Mouse (Mus musculus): ENCODE results near the gene AC134908.4. TPM values are rescaled to one million over a fixed set of nuclear protein-coding genes. Genes with fewer than 3 reads are reported as not detected.
"Not testable (repeated sequence)": the region's sequence is repeated elsewhere in the genome, so short reads cannot be mapped to it uniquely, and the experiment has no call there.

The AC134908.4 gene
- polyA plus RNA-seq, 1 experiment from 2014 or later = 1.9 TPM

DNA sequence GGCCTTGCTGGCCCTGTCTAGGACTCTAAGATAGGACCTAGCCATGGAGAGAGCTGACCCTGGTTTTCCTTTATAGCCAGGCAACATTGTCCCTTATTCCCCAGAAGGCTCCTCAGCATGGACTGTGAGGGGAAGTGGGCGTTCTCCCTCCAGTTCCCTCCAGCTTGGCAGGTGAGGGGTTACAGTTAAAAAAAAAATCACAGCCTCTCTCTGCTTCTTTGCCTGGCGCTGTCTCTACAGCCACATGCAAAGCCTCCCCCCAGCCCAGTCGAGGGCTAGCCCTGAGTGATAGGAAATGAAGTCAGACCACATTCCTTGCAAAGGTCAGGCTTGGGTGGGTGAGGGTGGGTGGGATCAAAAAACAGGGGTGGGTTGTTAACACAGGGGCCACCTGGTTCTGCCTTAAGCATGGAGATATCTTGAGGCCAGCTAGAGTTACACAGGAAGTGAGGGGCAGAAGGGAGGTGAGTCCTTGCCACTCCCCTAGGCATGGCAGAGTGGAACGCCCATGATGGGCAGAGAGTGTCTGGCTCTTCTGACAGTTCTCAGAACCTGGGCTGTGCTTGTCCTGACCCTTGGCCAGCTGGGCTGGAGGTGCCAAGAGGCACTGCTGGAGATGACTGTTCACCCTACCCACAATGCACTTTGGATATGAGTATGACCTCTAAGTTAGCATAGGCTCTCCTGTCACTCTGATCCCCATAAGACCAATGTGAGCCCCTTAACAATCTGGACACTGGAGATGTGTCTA is 39.7 kb downstream of the AC134908.4 start:
- H3K27me3 ChIP-seq = peaks cover 18% of the 10 kb centered on the region
- no peak for ATAC-seq (ENCODE audit: low read depth)
- no peak overlapping the region for H3K4me3 ChIP-seq
- no peaks in the 10 kb centered on the region for H3K9me3 ChIP-seq
- no peak overlapping the region for H3K4me2 ChIP-seq
- no peaks in the 10 kb centered on the region for H3K36me3 ChIP-seq
- peaks cover 8% of the 10 kb centered on the region for H3K4me1 ChIP-seq (replicated peaks)
- 66% methylated on average over 4 of the region's 4 CpGs for WGBS
- H3K27ac ChIP-seq (replicated peaks) = no peak overlapping the region
- 0 out of 2 replicates have a peak overlapping the region, but pooled peaks have one; percentile 17 for H3K9ac ChIP-seq

DNA sequence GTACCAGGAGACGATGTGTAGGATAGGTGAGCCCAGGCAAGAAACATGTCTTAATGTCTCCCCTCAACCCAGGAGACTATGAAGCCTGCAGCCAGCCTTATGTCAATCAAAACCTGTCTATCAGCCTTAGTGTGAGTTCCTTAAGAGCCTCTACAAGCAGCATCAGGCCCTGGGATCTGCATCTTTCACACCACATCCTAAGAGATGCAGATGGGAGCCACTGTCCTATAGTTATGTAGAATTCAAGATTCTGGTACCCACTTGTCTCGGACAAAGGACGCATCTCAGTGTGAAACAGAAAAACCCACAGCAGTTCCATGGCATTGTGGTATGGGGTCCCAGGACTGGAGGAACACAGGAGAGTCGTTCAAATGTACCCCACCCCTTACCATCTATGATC is 40.4 kb downstream of the AC134908.4 start:
- H3K4me3 ChIP-seq = no peak overlapping the region
- H3K4me2 ChIP-seq = no peak overlapping the region
- H3K4me1 ChIP-seq (replicated peaks) = peaks cover 8% of the 10 kb centered on the region
- H3K27ac ChIP-seq (replicated peaks) = no peak overlapping the region
- ATAC-seq (ENCODE audit: low read depth) = no peak
- no peaks in the 10 kb centered on the region for H3K36me3 ChIP-seq
- H3K9ac ChIP-seq = 0 out of 2 replicates have a peak overlapping the region, but pooled peaks have one; percentile 17
- WGBS = 81% methylated on average over 4 of the region's 4 CpGs
- no peaks in the 10 kb centered on the region for H3K9me3 ChIP-seq
- H3K27me3 ChIP-seq = peaks cover 16% of the 10 kb centered on the region

DNA sequence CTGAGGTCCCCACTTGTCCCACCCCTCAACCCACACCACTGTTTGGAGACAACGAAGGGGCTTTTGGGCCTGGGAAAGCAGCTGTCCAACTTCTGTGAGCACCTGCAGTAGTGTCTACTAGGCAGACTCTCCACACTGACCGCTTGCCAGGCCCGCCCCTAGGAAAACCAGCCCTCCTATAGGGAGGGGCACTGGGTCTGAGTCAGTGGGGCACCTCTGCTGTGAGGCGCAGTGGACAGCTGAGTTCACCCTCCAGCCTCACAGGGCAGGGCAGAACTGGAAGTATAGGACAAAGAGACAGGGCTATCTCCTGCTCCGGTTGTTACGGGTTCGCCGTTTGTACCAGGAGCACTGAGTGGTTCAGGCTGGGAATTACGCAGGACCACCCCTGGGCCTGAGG is 41.2 kb downstream of the AC134908.4 start, which contains the start of gene Msln:
Gene Msln, minus strand, starts transcription at position 138 of the 400 bp plus-strand sequence.
- no peak within 1 kb of the TSS for H3K4me3 ChIP-seq
- H3K4me1 ChIP-seq (replicated peaks) = peaks cover 8% of the 10 kb centered on the region
- H3K36me3 ChIP-seq = no peaks in the 10 kb centered on the region
- H3K27ac ChIP-seq (replicated peaks) = no peak within 1 kb of the TSS
- ATAC-seq (ENCODE audit: low read depth) = no peak
- peaks cover 12% of the 10 kb centered on the region for H3K27me3 ChIP-seq
- no peak within 1 kb of the TSS for H3K4me2 ChIP-seq
- 86% methylated on average over 9 of the region's 9 CpGs for WGBS
- H3K9me3 ChIP-seq = no peaks in the 10 kb centered on the region
- H3K9ac ChIP-seq = no peak within 1 kb of the TSS

DNA sequence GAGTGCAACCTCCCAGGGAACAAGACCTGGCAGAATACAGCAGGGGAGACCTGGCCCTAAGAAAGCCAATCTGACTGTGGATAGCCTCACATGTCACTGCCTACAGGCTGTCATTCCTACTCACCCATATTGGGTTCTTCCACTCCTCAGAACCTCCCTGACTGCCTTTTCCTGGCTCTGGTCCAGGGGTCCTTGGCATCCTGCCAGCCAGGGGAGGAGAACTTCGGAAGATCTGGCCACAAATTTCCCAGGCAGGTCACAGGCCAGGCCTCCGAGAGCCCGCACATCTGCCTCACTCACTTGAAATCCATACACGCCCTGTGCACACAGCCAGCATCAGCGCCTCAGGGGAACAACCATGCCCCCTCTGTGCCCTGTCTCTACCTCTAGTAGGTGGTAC is 44.0 kb downstream of the AC134908.4 start:
- H3K4me2 ChIP-seq = no peak overlapping the region
- peak overlapping the region; percentile 43; the same call in 1 of the 2 replicates for H3K9ac ChIP-seq
- H3K36me3 ChIP-seq = no peaks in the 10 kb centered on the region
- no peak overlapping the region; the same call in 1 of the 2 replicates for H3K27ac ChIP-seq (replicated peaks)
- H3K9me3 ChIP-seq = no peaks in the 10 kb centered on the region
- no peak overlapping the region for H3K4me3 ChIP-seq
- peaks cover 8% of the 10 kb centered on the region for H3K4me1 ChIP-seq (replicated peaks)
- WGBS = 54% methylated on average over 5 of the region's 5 CpGs
- H3K27me3 ChIP-seq = no peaks in the 10 kb centered on the region; the same call in 1 of the 2 replicates
- ATAC-seq (ENCODE audit: low read depth) = no peak

DNA sequence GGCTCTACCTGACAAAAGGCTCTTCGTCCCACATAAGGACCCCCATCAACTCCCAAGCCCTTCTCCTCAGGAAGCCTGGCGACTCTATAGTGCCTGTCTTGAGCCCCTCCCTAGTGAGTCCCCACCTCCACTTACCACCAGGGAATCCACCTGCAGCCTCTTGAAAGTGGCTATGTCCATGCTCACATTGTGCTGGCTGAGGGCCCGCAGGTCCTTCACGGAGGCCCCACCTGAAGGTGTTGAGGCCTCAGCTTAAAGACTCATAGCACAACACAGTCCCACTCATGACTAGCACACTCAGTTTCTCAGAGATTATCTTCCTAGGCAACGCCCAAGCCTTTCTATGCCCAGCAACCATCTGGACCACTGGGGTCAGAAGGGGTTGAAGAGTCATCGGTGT is 46.1 kb downstream of the AC134908.4 start:
- no peak overlapping the region for H3K4me2 ChIP-seq
- H3K9me3 ChIP-seq = no peaks in the 10 kb centered on the region
- 89% methylated on average over 6 of the region's 6 CpGs for WGBS
- no peak overlapping the region for H3K4me3 ChIP-seq
- no peak overlapping the region for H3K27ac ChIP-seq (replicated peaks)
- no peaks in the 10 kb centered on the region for H3K36me3 ChIP-seq
- H3K27me3 ChIP-seq = no peaks in the 10 kb centered on the region; the same call in 1 of the 2 replicates
- no peak overlapping the region for H3K9ac ChIP-seq
- peaks cover 8% of the 10 kb centered on the region for H3K4me1 ChIP-seq (replicated peaks)
- ATAC-seq (ENCODE audit: low read depth) = no peak

DNA sequence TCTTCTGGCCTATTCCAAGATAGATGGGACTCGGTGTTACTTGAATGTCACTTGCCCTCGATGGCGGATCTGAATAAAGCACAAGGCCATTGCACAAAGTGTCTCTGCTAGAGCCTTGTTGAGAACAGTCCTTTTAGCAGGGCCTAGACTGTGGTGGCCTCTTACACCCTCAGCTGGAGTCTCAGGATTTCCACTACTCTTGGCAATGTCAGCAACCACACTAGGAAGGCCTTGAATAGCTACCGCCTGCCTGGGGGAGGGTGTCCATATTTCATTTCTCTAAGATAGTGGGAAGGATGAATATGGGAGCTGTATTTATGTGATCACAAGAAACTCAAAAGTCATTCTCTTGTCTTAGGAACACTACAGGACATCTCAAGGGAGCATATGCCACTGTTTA is 47.2 kb downstream of the AC134908.4 start:
- peaks cover 8% of the 10 kb centered on the region for H3K4me1 ChIP-seq (replicated peaks)
- H3K4me2 ChIP-seq = no peak overlapping the region
- H3K4me3 ChIP-seq = no peak overlapping the region
- no peaks in the 10 kb centered on the region for H3K36me3 ChIP-seq
- H3K27ac ChIP-seq (replicated peaks) = no peak overlapping the region
- H3K27me3 ChIP-seq = no peaks in the 10 kb centered on the region; the same call in 1 of the 2 replicates
- no peak overlapping the region for H3K9ac ChIP-seq
- ATAC-seq (ENCODE audit: low read depth) = no peak
- H3K9me3 ChIP-seq = no peaks in the 10 kb centered on the region
- 91% methylated on average over 4 of the region's 4 CpGs for WGBS

DNA sequence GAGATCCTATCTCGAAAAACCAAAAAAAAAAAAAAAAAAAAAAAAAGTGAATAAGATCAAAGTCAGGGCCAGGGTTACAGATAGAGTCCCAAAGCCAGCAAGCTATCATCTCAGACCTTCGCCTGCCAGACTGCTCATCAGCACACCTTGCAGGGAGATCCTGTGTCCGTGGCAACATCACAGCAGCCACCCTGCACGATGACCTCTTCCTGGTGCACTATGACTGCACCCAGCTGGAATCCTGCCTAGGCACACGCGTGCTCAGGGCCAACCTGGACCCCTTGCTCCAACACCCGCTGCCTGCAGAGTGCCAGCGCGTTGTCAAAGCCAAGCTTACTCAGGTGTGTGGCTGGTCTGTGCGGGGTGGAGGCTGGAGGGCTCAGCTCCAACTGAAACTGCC is 51.1 kb downstream of the AC134908.4 start:
- H3K4me3 ChIP-seq = no peak overlapping the region
- no peak overlapping the region for H3K9ac ChIP-seq
- H3K9me3 ChIP-seq = no peaks in the 10 kb centered on the region
- no peaks in the 10 kb centered on the region; the same call in 1 of the 2 replicates for H3K27me3 ChIP-seq
- 85% methylated on average over 10 of the region's 10 CpGs for WGBS
- H3K36me3 ChIP-seq = no peaks in the 10 kb centered on the region
- H3K4me1 ChIP-seq (replicated peaks) = no peaks in the 10 kb centered on the region
- no peak for ATAC-seq (ENCODE audit: low read depth)
- no peak overlapping the region for H3K4me2 ChIP-seq
- no peak overlapping the region for H3K27ac ChIP-seq (replicated peaks)

DNA sequence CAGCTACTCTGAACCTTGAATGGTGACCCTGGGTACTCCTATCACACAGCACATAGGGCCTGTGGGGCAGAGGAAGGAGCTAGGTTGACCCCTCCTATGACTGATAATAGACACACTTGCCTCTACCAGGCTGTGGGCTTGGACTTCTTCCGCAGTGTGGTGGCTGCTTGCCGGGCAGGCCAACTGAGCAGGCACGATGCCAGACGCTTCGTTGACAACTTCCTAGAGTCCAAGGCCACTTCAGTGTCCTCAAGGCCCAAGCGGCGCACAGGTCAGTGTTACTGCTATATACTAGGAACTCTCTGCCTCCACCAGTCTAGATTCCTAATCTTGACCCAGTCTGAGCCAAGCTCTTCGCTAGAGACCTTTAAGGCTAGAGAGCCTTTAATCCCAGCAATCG is 51.6 kb downstream of the AC134908.4 start:
- H3K9ac ChIP-seq = no peak overlapping the region
- H3K4me3 ChIP-seq = no peak overlapping the region
- no peaks in the 10 kb centered on the region for H3K4me1 ChIP-seq (replicated peaks)
- H3K9me3 ChIP-seq = no peaks in the 10 kb centered on the region
- H3K36me3 ChIP-seq = no peaks in the 10 kb centered on the region
- no peak overlapping the region for H3K27ac ChIP-seq (replicated peaks)
- no peak overlapping the region for H3K4me2 ChIP-seq
- WGBS = 95% methylated on average over 9 of the region's 9 CpGs
- ATAC-seq (ENCODE audit: low read depth) = no peak
- no peaks in the 10 kb centered on the region; the same call in 1 of the 2 replicates for H3K27me3 ChIP-seq

DNA sequence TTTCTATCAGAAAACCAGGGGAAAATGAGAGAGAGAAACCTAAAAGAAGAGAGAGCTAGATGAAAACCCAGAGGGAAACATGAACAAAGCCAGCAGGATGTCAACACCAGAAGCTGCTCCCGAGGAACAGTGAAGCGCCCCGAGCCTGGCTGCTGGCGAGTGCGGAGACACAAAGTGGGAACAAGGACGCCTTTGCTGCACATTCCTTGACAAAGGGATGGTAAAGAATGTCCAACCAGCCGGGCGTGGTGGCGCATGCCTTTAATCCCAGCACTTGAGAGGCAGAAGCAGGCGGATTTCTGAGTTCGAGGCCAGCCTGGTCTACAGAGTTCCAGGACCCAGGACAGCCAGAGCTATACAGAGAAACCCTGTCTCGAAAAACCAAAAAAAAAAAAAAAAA is 54.0 kb downstream of the AC134908.4 start:
- H3K4me3 ChIP-seq; H3K4me1 ChIP-seq (replicated peaks); H3K36me3 ChIP-seq; ATAC-seq (ENCODE audit: low read depth); H3K27me3 ChIP-seq; H3K9me3 ChIP-seq; H3K4me2 ChIP-seq; H3K27ac ChIP-seq (replicated peaks); H3K9ac ChIP-seq: not testable (repeated sequence)
- 74% methylated on average over 12 of the region's 12 CpGs for WGBS

Small RNA genes lying within 50 kb of the gene (microRNA-seq; reads per million reads assigned to microRNA genes)
- gene Gm25083 (not detected), gene Mir3082 (0.44 reads per million), gene Mir6966 (not detected)

Other genes starting within 250 kb of the AC134908.4 start
- 10.8 and 11.6 TPM in 2 replicates for gene Sox8, start 225.0 kb downstream of the AC134908.4 start, polyA plus RNA-seq (2015; fragmentation: Nextera tagmentation; extraction: Ambion mirVana)
- gene Lmf1, start 216.6 kb downstream of the AC134908.4 start, polyA plus RNA-seq (2015; fragmentation: Nextera tagmentation; extraction: Ambion mirVana) = 24.9 and 26.2 TPM in 2 replicates
- 2.1 and 2.8 TPM in 2 replicates for gene Gng13, start 78.5 kb downstream of the AC134908.4 start, polyA plus RNA-seq (2015; fragmentation: Nextera tagmentation; extraction: Ambion mirVana)
- gene Chtf18, start 68.2 kb downstream of the AC134908.4 start, polyA plus RNA-seq (2015; fragmentation: Nextera tagmentation; extraction: Ambion mirVana) = 7.3 and 9.1 TPM in 2 replicates
- 20.4 and 24.4 TPM in 2 replicates for gene Rpusd1, start 68.0 kb downstream of the AC134908.4 start, polyA plus RNA-seq (2015; fragmentation: Nextera tagmentation; extraction: Ambion mirVana)
- not detected in 2 replicates for gene Mslnl, start 59.6 kb downstream of the AC134908.4 start, polyA plus RNA-seq (2015; fragmentation: Nextera tagmentation; extraction: Ambion mirVana)
- gene Msln, start 41.3 kb downstream of the AC134908.4 start, polyA plus RNA-seq (2015; fragmentation: Nextera tagmentation; extraction: Ambion mirVana) = 0.29 and 0.54 TPM in 2 replicates
- 26.4 and 26.6 TPM in 2 replicates for gene Narfl, start 21.9 kb downstream of the AC134908.4 start, polyA plus RNA-seq (2015; fragmentation: Nextera tagmentation; extraction: Ambion mirVana)
- gene Haghl, start 10.0 kb downstream of the AC134908.4 start, polyA plus RNA-seq (2015; fragmentation: Nextera tagmentation; extraction: Ambion mirVana) = 101 and 107 TPM in 2 replicates
- gene Ccdc78, start 9.1 kb downstream of the AC134908.4 start, polyA plus RNA-seq (2015; fragmentation: Nextera tagmentation; extraction: Ambion mirVana) = 0.33 and 0.39 TPM in 2 replicates
- 70.5 and 73.6 TPM in 2 replicates for gene Fam173a, start 2.8 kb downstream of the AC134908.4 start, polyA plus RNA-seq (2015; fragmentation: Nextera tagmentation; extraction: Ambion mirVana)
- 46.7 and 58.7 TPM in 2 replicates for gene Metrn, start 1.5 kb upstream of the AC134908.4 start, polyA plus RNA-seq (2015; fragmentation: Nextera tagmentation; extraction: Ambion mirVana)
- gene Fbxl16, start 13.4 kb upstream of the AC134908.4 start, polyA plus RNA-seq (2015; fragmentation: Nextera tagmentation; extraction: Ambion mirVana) = 27.7 and 31.8 TPM in 2 replicates
- 27.0 and 28.3 TPM in 2 replicates for gene Wdr24, start 28.0 kb upstream of the AC134908.4 start, polyA plus RNA-seq (2015; fragmentation: Nextera tagmentation; extraction: Ambion mirVana)
- gene Jmjd8, start 33.2 kb upstream of the AC134908.4 start, polyA plus RNA-seq (2015; fragmentation: Nextera tagmentation; extraction: Ambion mirVana) = 55.2 and 60.6 TPM in 2 replicates
- 284 and 316 TPM in 2 replicates for gene Stub1, start 37.7 kb upstream of the AC134908.4 start, polyA plus RNA-seq (2015; fragmentation: Nextera tagmentation; extraction: Ambion mirVana)
- 18.9 and 21.1 TPM in 2 replicates for gene Rhbdl1, start 41.6 kb upstream of the AC134908.4 start, polyA plus RNA-seq (2015; fragmentation: Nextera tagmentation; extraction: Ambion mirVana)
- gene Gm20683, start 46.1 kb upstream of the AC134908.4 start, polyA plus RNA-seq (2015; fragmentation: Nextera tagmentation; extraction: Ambion mirVana) = 6.9 and 7.5 TPM in 2 replicates
- gene Rhot2, start 49.2 kb upstream of the AC134908.4 start, polyA plus RNA-seq (2015; fragmentation: Nextera tagmentation; extraction: Ambion mirVana) = 15.4 and 18.3 TPM in 2 replicates
- 14.1 and 15.6 TPM in 2 replicates for gene Wdr90, start 65.8 kb upstream of the AC134908.4 start, polyA plus RNA-seq (2015; fragmentation: Nextera tagmentation; extraction: Ambion mirVana)
- 10.8 and 14.2 TPM in 2 replicates for gene Mcrip2, start 73.1 kb upstream of the AC134908.4 start, polyA plus RNA-seq (2015; fragmentation: Nextera tagmentation; extraction: Ambion mirVana)
- 56.8 and 65.5 TPM in 2 replicates for gene Mettl26, start 79.4 kb upstream of the AC134908.4 start, polyA plus RNA-seq (2015; fragmentation: Nextera tagmentation; extraction: Ambion mirVana)
- gene Wfikkn1, start 85.2 kb upstream of the AC134908.4 start, polyA plus RNA-seq (2015; fragmentation: Nextera tagmentation; extraction: Ambion mirVana) = 0.53 and 0.79 TPM in 2 replicates
- gene Rab40c, start 124.1 kb upstream of the AC134908.4 start, polyA plus RNA-seq (2015; fragmentation: Nextera tagmentation; extraction: Ambion mirVana) = 50.7 and 51.5 TPM in 2 replicates
- 56.1 and 62.3 TPM in 2 replicates for gene Pigq, start 149.3 kb upstream of the AC134908.4 start, polyA plus RNA-seq (2015; fragmentation: Nextera tagmentation; extraction: Ambion mirVana)
- not detected in 2 replicates for gene Nhlrc4, start 149.3 kb upstream of the AC134908.4 start, polyA plus RNA-seq (2015; fragmentation: Nextera tagmentation; extraction: Ambion mirVana)
- 0.22 and 0.34 TPM in 2 replicates for gene A930017K11Rik, start 156.9 kb upstream of the AC134908.4 start, polyA plus RNA-seq (2015; fragmentation: Nextera tagmentation; extraction: Ambion mirVana)
- gene Capn15, start 190.1 kb upstream of the AC134908.4 start, polyA plus RNA-seq (2015; fragmentation: Nextera tagmentation; extraction: Ambion mirVana) = 16.7 and 20.5 TPM in 2 replicates